Mouse (Mus musculus): Measurements from ENCODE around the gene Smim23.

Smim23 gene

GRCm38 (mm10) chr11:32824505-32824904 is at the start of gene Smim23:
Gene Smim23, minus strand, starts transcription at chr11:32824605.
- no peak for DNase-seq (ENCODE audit: low read depth in 1 of 2, low spot score in 2 of 2)

GRCm38 (mm10) chr11:32868619-32869383 is 44.4 kb upstream of the Smim23 start:
- no peak for DNase-seq (ENCODE audit: low read depth in 1 of 2, low spot score in 2 of 2)

GRCm38 (mm10) chr11:32864615-32865014 is 40.2 kb upstream of the Smim23 start:
- no peak for DNase-seq (ENCODE audit: low read depth in 1 of 2, low spot score in 2 of 2)

GRCm38 (mm10) chr11:32857418-32857879 is 33.0 kb upstream of the Smim23 start:
- DNase-seq (ENCODE audit: low read depth in 1 of 2, low spot score in 2 of 2): no peak

GRCm38 (mm10) chr11:32846682-32847222 is 22.3 kb upstream of the Smim23 start:
- DNase-seq (ENCODE audit: low read depth in 1 of 2, low spot score in 2 of 2): no peak

- no peak for DNase-seq (ENCODE audit: low read depth in 1 of 2, low spot score in 2 of 2)
Observed at GRCm38 (mm10) chr11:32841169-32841568, 16.8 kb upstream of the Smim23 start.

GRCm38 (mm10) chr11:32840256-32840655 is 15.9 kb upstream of the Smim23 start:
- no peak for DNase-seq (ENCODE audit: low read depth in 1 of 2, low spot score in 2 of 2)

GRCm38 (mm10) chr11:32835022-32835421 is 10.6 kb upstream of the Smim23 start:
- no peak for DNase-seq (ENCODE audit: low read depth in 1 of 2, low spot score in 2 of 2)

GRCm38 (mm10) chr11:32834367-32834918 is 10.0 kb upstream of the Smim23 start:
- no peak for DNase-seq (ENCODE audit: low read depth in 1 of 2, low spot score in 2 of 2)

- no peak for DNase-seq (ENCODE audit: low read depth in 1 of 2, low spot score in 2 of 2)
Observed at GRCm38 (mm10) chr11:32817566-32817965, 6.8 kb downstream of the Smim23 start.

- no peak for DNase-seq (ENCODE audit: low read depth in 1 of 2, low spot score in 2 of 2)
Observed at GRCm38 (mm10) chr11:32814286-32814685, 10.1 kb downstream of the Smim23 start.

GRCm38 (mm10) chr11:32809091-32809490 is 15.3 kb downstream of the Smim23 start:
- no peak for DNase-seq (ENCODE audit: low read depth in 1 of 2, low spot score in 2 of 2)

GRCm38 (mm10) chr11:32805958-32806357 is 18.4 kb downstream of the Smim23 start:
- DNase-seq (ENCODE audit: low read depth in 1 of 2, low spot score in 2 of 2): no peak

GRCm38 (mm10) chr11:32803658-32804057 is 20.7 kb downstream of the Smim23 start:
- DNase-seq (ENCODE audit: low read depth in 1 of 2, low spot score in 2 of 2): no peak

GRCm38 (mm10) chr11:32801715-32802114 is 22.7 kb downstream of the Smim23 start:
- DNase-seq (ENCODE audit: low read depth in 1 of 2, low spot score in 2 of 2): no peak

- DNase-seq (ENCODE audit: low read depth in 1 of 2, low spot score in 2 of 2): no peak
Observed at GRCm38 (mm10) chr11:32800929-32801375, 23.5 kb downstream of the Smim23 start.

GRCm38 (mm10) chr11:32798445-32798844 is 26.0 kb downstream of the Smim23 start:
- no peak for DNase-seq (ENCODE audit: low read depth in 1 of 2, low spot score in 2 of 2)

- no peak for DNase-seq (ENCODE audit: low read depth in 1 of 2, low spot score in 2 of 2)
Observed at GRCm38 (mm10) chr11:32794759-32795445, 29.5 kb downstream of the Smim23 start.

- DNase-seq (ENCODE audit: low read depth in 1 of 2, low spot score in 2 of 2): no peak
Observed at GRCm38 (mm10) chr11:32786201-32786600, 38.2 kb downstream of the Smim23 start.

- DNase-seq (ENCODE audit: low read depth in 1 of 2, low spot score in 2 of 2): no peak
Observed at GRCm38 (mm10) chr11:32785591-32786147, 38.7 kb downstream of the Smim23 start.

GRCm38 (mm10) chr11:32782724-32783123 is 41.7 kb downstream of the Smim23 start:
- DNase-seq (ENCODE audit: low read depth in 1 of 2, low spot score in 2 of 2): no peak

All from monocyte, adult 2 months (primary cell).